Mouse (Mus musculus) bone marrow macrophage, adult 2 months (primary cell): ENCODE measurements at regions not wholly inside any gene's neighbourhood (a gene's known extent, or its start where the extent isn't known, plus 50 kb on each side); places are given as distances from the start of the nearest gene placed in this dataset.

Experiments used
- H3K27ac ChIP-seq: 2 replicates; pipeline ENCODE4 v1.5.1; 2012; ENCODE audit warnings: low read depth, low read length; ENCODE audit not compliant: insufficient read depth
- H3K4me1 ChIP-seq: 2 replicates; pipeline ENCODE4 v1.6.1; 2012; ENCODE audit warnings: low read length; ENCODE audit not compliant: control insufficient read depth, insufficient read depth
- H3K4me3 ChIP-seq: 2 replicates; pipeline ENCODE4 v1.5.1; 2012; ENCODE audit warnings: mild to moderate bottlenecking, low read length, moderate library complexity; ENCODE audit not compliant: insufficient read depth
- CTCF ChIP-seq: IDR thresholded peaks from 2 replicates; pipeline ENCODE4 v1.5.1; 2012; ENCODE audit warnings: low read depth, mild to moderate bottlenecking, low read length, moderate library complexity
- POLR2A ChIP-seq: IDR thresholded peaks from 2 replicates; pipeline ENCODE4 v1.6.1; 2012; ENCODE audit warnings: mild to moderate bottlenecking, low read depth, low read length, borderline replicate concordance

DNA sequence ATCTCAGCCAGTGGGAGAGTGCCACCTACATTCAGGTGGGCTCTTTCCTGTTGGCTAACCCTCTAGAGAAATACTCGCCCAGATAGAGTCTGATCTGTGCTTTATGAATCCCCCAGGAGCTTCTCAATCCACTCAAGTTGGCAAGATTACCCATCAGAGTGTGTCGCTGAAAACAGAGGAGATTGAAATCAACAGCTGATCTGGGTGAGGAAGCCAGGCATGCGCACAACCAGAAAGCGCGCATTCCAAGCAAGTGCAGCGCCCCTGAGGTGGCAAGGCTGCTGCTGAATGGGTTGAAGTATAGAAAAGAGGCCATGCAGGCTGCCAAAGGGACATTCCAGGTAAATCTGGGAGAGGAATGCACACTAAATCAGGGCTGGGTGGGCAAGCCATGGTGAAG is 158.0 kb downstream of the Efnb1 start:
- H3K27ac ChIP-seq = no peak overlapping the region
- no peaks in the 10 kb centered on the region for H3K4me1 ChIP-seq
- no peak overlapping the region for H3K4me3 ChIP-seq
- TF ChIP-seq CTCF (no peak), POLR2A (no peak)

DNA sequence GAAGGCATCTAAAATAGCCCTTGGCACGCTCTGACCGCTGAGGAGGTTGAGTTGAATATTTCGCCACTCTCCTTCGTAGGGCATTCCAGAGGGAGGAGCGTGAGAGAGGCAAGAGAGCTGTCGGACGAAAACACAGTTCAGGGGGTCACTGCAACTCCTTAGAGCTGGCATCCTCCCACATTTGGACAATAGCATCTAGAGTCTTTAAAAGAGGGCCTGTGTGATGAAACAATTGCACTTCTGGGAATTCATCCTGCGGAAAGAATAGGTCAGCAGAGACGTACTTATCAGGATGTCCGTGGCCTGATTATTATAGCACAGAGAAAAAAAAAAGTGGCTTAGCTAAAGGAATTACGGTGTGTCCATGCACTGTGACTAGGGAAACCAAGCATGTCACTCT is 156.8 kb downstream of the Efnb1 start:
- Histone ChIP-seq H3K27ac (no peak overlapping the region), H3K4me3 (no peak overlapping the region), H3K4me1 (no peaks in the 10 kb centered on the region)
- no peak for TF ChIP-seq CTCF
- TF ChIP-seq POLR2A = no peak

DNA sequence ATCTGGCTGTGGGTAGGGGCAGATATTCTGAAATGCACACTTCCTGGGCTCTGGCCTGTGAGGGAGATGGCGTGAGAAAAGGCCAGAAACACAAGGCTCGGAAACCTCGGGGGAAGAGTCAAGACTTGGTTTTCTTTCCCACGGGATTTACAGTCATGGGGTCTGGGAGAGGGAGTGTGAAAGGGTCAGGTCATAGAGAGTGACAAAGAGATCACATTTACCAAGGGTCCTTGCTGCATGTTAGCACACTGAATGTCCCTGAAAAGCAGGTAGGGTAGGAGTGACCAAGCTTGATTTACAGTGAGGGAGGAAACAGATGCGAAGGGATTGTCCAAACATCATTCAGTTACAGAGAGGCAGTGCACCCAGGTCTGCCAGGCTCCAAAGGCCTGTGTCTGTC is 156.0 kb downstream of the Efnb1 start:
- Histone ChIP-seq H3K27ac (no peak overlapping the region), H3K4me1 (no peaks in the 10 kb centered on the region), H3K4me3 (no peak overlapping the region)
- no peak for TF ChIP-seq CTCF
- TF ChIP-seq POLR2A = no peak

DNA sequence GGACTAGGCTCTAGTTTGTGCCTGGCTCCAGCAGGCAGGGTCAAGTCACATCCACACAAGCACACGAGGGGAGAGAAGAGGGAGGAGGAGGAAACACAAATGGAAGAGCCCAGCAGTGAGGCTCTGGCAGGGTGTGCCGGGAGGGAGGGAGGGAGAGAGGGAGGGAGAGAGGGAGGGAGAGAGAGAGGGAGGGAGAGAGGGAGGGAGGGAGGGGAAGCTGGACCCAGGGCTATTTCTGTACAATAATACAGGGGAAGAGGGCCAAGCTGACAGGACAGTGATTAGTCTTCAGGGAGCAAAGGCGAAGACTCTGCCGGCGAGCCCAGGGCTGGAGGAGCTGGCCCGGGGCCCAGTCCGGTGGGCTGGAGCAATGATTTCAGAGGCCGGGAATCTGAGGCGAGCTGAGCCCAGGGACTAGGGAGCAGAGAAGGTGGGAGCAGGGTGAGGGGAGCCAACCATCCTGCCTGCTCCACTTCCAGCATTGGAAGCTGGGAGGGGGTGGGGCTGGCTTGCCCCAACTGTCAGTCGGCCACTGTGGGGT is 155.6 kb downstream of the Efnb1 start:
- no peak for TF ChIP-seq POLR2A
- no peak for TF ChIP-seq CTCF
- H3K4me3 ChIP-seq = no peak overlapping the region
- no peak overlapping the region for H3K27ac ChIP-seq
- no peaks in the 10 kb centered on the region for H3K4me1 ChIP-seq

DNA sequence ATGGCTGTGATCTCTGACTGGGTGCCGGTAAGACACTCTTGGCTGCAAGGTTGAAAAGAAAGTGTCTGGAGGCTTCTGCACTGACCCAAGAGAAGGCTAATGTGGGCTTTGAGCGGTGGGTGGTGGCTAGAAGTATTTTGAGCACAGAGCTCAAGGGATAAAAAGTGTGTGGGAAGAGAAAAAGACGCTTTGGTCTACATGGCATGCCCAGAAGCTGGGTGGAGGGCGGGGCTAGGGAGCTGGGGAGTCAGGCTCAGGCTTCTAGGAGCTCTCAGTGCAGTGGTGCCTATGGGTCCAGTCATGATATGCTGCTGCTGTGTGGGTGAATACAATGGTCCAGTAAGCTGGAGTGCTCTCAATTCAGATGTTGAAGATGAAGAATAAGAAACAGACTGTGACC is 152.1 kb downstream of the Efnb1 start:
- no peak overlapping the region for H3K4me3 ChIP-seq
- no peaks in the 10 kb centered on the region for H3K4me1 ChIP-seq
- TF ChIP-seq POLR2A (no peak), CTCF (no peak)
- H3K27ac ChIP-seq = no peak overlapping the region

DNA sequence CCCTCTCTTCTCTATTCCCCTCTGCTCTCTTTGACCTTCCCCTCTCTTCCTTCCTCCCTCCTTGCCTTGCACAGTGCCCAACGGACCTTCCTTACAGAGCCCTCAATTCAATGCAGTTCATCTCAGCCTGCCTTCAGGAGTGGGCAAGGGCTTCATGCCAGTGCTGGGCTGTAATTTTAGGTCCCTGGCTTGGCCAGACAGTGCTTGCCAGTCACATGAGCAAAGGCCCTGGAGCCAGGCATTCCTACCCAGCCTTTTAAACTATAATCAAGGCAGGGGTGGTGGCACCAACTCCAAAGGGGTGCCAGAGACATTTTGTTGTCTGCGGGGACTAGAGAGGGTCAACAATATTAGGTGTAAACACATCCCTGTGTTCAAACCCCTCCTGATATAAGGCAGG is 150.9 kb downstream of the Efnb1 start:
- Histone ChIP-seq H3K4me3 (no peak overlapping the region), H3K4me1 (no peaks in the 10 kb centered on the region), H3K27ac (no peak overlapping the region)
- TF ChIP-seq CTCF = no peak
- TF ChIP-seq POLR2A = no peak

DNA sequence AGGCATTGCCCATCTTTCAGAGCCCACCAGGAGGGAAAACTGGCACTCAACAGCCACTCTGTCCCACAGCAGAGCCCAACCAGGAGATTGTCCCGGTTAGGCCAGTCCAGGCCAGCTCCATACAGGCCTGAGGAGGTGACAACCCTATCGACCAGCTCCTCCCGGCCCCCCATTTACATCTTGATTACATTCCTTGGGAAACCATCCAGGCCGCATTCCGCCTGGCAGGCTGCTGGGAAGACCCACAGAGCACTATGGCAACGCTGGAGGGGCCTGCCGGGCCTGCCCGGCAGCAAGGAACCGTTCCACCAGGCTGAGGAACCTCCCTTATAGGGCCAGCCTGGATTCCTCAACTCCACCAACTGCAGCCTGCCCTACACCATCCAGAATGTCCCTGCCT is 149.7 kb downstream of the Efnb1 start:
- Histone ChIP-seq H3K4me3 (no peak overlapping the region), H3K27ac (no peak overlapping the region), H3K4me1 (no peaks in the 10 kb centered on the region)
- no peak for TF ChIP-seq POLR2A
- no peak for TF ChIP-seq CTCF

DNA sequence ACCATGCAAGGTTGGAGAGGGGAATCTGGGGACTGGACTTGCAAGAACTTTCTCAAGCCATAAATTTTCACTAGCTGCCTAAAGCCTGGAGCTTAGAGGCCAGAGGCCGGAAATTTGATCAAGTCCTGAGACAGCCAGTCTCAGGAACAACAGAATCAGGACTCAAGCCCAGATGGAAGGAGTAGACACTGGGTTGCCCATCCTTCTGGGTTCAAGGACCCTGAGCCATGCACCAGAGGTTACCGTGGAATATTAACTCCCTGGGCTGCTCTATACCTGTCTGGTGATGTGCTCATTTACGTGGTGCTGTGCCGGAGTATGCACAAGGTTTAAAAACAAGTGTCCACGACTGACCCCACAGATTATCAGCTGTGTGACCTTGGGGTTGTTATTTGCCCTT is 145.1 kb downstream of the Efnb1 start:
- no peaks in the 10 kb centered on the region for H3K4me1 ChIP-seq
- H3K27ac ChIP-seq = no peak overlapping the region
- no peak for TF ChIP-seq POLR2A
- no peak for TF ChIP-seq CTCF
- H3K4me3 ChIP-seq = no peak overlapping the region

DNA sequence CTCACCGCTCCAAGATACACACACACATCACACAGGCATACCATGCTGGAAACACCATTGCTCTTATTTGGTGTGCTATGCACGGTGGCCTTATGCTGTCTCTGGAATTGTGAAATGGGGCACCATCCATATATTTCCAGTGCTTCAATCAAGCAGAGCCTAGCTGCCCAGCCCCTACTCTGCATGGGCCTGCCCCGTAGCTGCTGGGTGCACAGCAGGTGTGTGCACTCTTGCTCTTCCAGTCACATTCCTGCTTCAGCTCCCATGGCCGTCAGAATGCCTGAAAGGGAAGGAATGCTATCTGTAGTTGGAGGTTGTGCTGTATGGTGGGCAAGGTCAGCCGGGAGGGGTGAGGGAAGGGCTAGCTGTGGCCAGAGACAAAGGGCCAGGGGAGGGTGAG is 144.6 kb downstream of the Efnb1 start:
- H3K27ac ChIP-seq = no peak overlapping the region
- H3K4me3 ChIP-seq = no peak overlapping the region
- no peaks in the 10 kb centered on the region for H3K4me1 ChIP-seq
- TF ChIP-seq POLR2A (no peak), CTCF (no peak)

DNA sequence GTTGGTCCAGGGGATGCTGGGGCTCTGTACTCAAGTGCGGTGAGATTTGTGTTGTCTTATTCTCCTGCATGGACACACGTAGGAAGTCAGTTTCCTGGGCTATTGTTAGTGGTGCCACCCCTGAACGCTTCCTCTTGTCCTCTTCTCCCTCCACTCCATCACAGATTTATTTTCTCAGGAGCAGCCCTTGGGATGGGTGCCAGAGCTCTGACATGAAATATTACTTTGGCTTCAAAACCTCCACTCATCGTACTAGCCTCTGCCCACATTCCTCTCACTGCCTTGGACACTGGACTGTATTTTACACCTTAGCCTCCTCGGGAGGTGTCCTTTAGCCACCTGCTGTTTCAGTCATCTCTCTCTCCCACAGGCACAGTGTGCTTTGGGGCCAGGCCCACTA is 139.6 kb downstream of the Efnb1 start:
- H3K27ac ChIP-seq = no peak overlapping the region
- no peak for TF ChIP-seq CTCF
- no peak overlapping the region for H3K4me3 ChIP-seq
- no peaks in the 10 kb centered on the region for H3K4me1 ChIP-seq

DNA sequence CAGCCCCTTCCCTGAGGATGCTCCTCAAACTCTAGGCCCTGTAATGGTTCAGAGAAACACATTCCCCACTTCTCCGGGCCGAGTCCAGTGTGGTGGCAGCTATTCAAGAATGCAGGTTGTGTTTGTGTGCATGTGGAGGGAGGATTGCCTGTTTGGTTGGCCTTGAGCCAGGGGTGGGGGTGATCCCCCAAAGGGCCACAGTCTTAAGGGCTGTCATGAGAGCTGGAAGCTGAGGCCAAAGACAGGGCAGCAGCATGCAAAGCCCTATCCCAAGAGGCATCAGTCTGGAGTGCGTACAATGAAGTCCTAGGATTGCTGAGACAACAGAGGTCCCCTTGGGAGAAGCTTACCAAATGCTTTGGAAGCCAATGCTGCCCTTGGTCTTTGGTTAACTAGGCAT is 136.0 kb downstream of the Efnb1 start:
- Histone ChIP-seq H3K4me1 (no peaks in the 10 kb centered on the region), H3K4me3 (no peak overlapping the region), H3K27ac (no peak overlapping the region)
- TF ChIP-seq CTCF = no peak
- no peak for TF ChIP-seq POLR2A
